Mouse (Mus musculus) spleen, postnatal 0 days (tissue): Measurements from ENCODE around the gene Mrps14. TPM values are rescaled to one million over a fixed set of nuclear protein-coding genes. Genes with fewer than 3 reads are reported as not detected.

ENCODE experiments used
- polyA plus RNA-seq: library from polyadenylated mRNA; unstranded; fragments of >200 nt; fragmentation: Nextera tagmentation; extraction: Ambion mirVana; gene quantifications from 2 replicates; pipeline ENCODE4 v1.2.1, GENCODE M21; 2015

The Mrps14 gene
- 210 and 226 TPM in 2 replicates for polyA plus RNA-seq

GRCm38 (mm10) chr1:160194529-160195336 is at the start of gene Mrps14:
Mrps14 (plus strand) TSS chr1:160195215.

GRCm38 (mm10) chr1:160153480-160153879 is 41.5 kb upstream of the Mrps14 start, which contains the start of gene Tnn:
Tnn (minus strand) TSS chr1:160153580.

DNA sequence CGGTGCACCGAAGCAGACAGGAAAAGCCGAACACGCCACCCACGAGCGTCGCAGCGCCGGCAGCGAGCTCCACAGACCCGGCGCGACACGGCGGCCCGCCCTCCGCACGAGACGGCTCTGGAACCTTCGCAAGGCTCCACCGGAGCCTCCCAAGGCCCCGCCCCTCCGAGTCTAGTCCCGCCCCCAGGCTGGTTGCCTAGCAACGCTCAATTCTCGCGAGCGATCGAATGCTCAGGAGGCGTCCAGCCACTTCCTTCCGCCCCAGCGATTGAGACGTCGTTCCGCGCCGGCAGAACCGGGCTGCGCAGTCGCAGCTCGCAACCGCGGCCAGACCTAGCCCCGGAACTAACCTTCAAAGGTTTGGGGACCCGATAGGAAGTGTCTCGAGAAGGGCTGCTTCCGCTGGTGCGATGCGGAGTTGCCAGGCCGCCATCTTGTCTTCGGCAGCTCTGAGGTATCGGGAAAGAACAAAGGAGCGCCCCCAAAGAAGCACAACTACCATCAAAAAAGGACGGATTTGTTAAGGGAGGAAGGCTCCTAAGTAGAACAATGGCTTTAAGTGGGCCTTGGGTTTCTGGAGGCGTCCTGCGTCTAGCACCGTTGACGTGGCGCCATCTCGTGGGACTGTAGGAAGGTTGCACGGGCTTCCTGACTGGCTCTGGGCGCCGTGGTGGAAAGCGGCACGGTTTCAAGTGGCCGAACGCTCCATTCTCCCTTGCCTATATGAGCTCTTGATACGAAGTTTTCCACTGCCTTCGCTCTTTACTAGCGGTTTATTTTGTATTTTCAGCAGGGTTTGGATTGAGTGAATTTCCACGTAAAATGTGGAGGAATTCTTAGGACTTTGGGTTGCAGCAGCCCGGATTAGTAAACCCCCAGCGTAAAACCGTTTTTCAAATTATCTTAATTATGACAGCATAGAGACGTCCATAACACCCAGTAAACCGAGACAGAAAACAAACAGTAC is 18.0 kb downstream of the Mrps14 start, which contains the start of gene Cacybp:
Cacybp (minus strand) TSS at position 173 of the 967 bp plus-strand sequence.

Other genes with a start within 250 kb of the Mrps14 start
- 43.0 and 53.7 TPM in 2 replicates for gene 4930523C07Rik, start 150.8 kb upstream of the Mrps14 start, polyA plus RNA-seq
- gene Tnn, start 41.6 kb upstream of the Mrps14 start, polyA plus RNA-seq, result 0.42 and 0.45 TPM in 2 replicates
- 146 and 162 TPM in 2 replicates for gene Cacybp, start 17.7 kb downstream of the Mrps14 start, polyA plus RNA-seq